Mouse (Mus musculus): ENCODE measurements around the gene Rfxank.

Gene Rfxank

GRCm38 (mm10) chr8:70139026-70139857 lies at the start of gene Rfxank, which contains the start of the genes Borcs8 and Mef2b:
Gene Rfxank, minus strand, starts transcription at chr8:70139154.
Gene Borcs8, plus strand, starts transcription at chr8:70139499.
Gene Mef2b, plus strand, starts transcription at chr8:70139711.
- in situ Hi-C loops (cut with MboI, MseI), result no loop called here

GRCm38 (mm10) chr8:70188707-70189106 lies 49.8 kb upstream of the Rfxank start:
- in situ Hi-C loops (cut with MboI, MseI), result no loop called here

- in situ Hi-C loops (cut with MboI, MseI), result no loop called here
Observed at GRCm38 (mm10) chr8:70183194-70183593, 44.2 kb upstream of the Rfxank start.

GRCm38 (mm10) chr8:70181903-70182252 lies 42.9 kb upstream of the Rfxank start:
- in situ Hi-C loops (cut with MboI, MseI), result no loop called here

GRCm38 (mm10) chr8:70181212-70181902 lies 42.4 kb upstream of the Rfxank start:
- in situ Hi-C loops (cut with MboI, MseI), result no loop called here

GRCm38 (mm10) chr8:70179082-70179481 lies 40.1 kb upstream of the Rfxank start:
- in situ Hi-C loops (cut with MboI, MseI), result no loop called here

GRCm38 (mm10) chr8:70178231-70178630 lies 39.3 kb upstream of the Rfxank start:
- in situ Hi-C loops (cut with MboI, MseI), result no loop called here

GRCm38 (mm10) chr8:70174079-70174478 lies 35.1 kb upstream of the Rfxank start:
- in situ Hi-C loops (cut with MboI, MseI), result no loop called here

GRCm38 (mm10) chr8:70173320-70173719 lies 34.4 kb upstream of the Rfxank start:
- in situ Hi-C loops (cut with MboI, MseI), result no loop called here

- in situ Hi-C loops (cut with MboI, MseI), result no loop called here
Observed at GRCm38 (mm10) chr8:70172043-70172681, 33.2 kb upstream of the Rfxank start, which contains the start of gene Tmem161a. Gene Tmem161a, plus strand, starts transcription at chr8:70172356.

GRCm38 (mm10) chr8:70171240-70171639 lies 32.3 kb upstream of the Rfxank start:
- in situ Hi-C loops (cut with MboI, MseI), result no loop called here

- in situ Hi-C loops (cut with MboI, MseI), result no loop called here
Observed at GRCm38 (mm10) chr8:70170748-70171147, 31.8 kb upstream of the Rfxank start.

- in situ Hi-C loops (cut with MboI, MseI), result no loop called here
Observed at GRCm38 (mm10) chr8:70170116-70170515, 31.2 kb upstream of the Rfxank start.

GRCm38 (mm10) chr8:70166504-70167110 lies 27.7 kb upstream of the Rfxank start:
- in situ Hi-C loops (cut with MboI, MseI), result loop anchor here (5.0 to 10.0 kb wide), 2 partner anchors 62 to 249 kb away; no protein-coding TSS in a partner anchor

- in situ Hi-C loops (cut with MboI, MseI), result loop anchor here (10.0 kb wide), 1 partner anchor 59 kb away; no protein-coding TSS in a partner anchor
Observed at GRCm38 (mm10) chr8:70163316-70163715, 24.4 kb upstream of the Rfxank start.

GRCm38 (mm10) chr8:70160015-70160414 lies 21.1 kb upstream of the Rfxank start:
- in situ Hi-C loops (cut with MboI, MseI), result loop anchor here (10.0 kb wide), 1 partner anchor 55 kb away; no protein-coding TSS in a partner anchor

- in situ Hi-C loops (cut with MboI, MseI), result no loop called here
Observed at GRCm38 (mm10) chr8:70159211-70159610, 20.3 kb upstream of the Rfxank start.

GRCm38 (mm10) chr8:70158069-70158853 lies 19.3 kb upstream of the Rfxank start:
- in situ Hi-C loops (cut with MboI, MseI), result no loop called here

GRCm38 (mm10) chr8:70157240-70157800 lies 18.4 kb upstream of the Rfxank start:
- in situ Hi-C loops (cut with MboI, MseI), result no loop called here

GRCm38 (mm10) chr8:70152537-70153257 lies 13.7 kb upstream of the Rfxank start:
- in situ Hi-C loops (cut with MboI, MseI), result no loop called here
